Mouse (Mus musculus): ENCODE data around the gene Nudt13.
A peak's percentile ranks its signal among the peaks of the same experiment; 100 is the strongest.

Nudt13 gene

DNA sequence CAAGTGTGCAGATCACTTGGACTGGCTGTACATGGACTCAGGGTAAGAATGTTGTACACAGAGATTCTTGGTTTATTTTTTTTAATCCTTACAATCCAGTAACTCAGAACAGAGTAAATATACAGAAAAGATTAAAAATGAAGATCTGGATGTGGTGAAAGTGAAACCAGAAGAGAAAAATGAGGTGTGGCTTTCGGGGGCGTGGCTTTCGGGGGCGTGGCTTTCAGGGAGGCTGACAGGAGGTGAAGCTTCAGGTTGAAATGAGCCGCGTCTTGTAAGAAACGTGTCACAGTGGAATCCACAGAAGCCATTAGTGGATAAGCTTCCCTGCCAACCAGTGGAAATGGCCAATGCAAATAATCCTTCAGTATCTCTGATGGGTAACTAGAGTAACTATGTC is 46.4 kb downstream of the Nudt13 start:
- DNase-seq = no peak

- no peak for DNase-seq
These were observed 51.4 kb downstream of the Nudt13 start for GRCm38 (mm10) chr14:20345885-20346284.

DNA sequence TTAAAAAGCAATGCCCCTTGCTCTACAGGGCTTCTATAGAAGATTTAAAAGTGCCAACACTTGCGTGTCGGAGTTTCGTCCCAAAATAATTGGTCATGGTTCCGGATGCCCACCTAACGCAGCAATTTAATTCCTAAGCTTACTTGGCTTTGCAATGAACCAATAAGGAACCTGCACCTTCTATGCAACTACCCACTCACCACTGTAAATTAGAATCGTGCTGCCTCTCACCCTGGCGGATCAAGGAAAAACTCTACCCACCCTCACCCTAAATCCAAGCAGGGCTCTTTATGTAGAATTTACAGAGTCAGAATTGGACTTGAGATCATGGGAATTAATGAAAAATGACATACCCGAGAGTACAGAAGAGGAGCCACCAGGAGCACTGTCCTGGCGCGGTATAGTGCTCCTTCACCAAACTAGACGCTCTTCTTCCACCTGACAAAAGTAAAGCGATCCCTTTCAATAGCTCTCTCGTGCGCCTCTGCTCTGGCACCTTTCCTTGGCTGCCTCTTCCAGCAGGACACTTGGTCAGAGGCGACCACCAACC is 53.0 kb downstream of the Nudt13 start:
- DNase-seq = no peak

DNA sequence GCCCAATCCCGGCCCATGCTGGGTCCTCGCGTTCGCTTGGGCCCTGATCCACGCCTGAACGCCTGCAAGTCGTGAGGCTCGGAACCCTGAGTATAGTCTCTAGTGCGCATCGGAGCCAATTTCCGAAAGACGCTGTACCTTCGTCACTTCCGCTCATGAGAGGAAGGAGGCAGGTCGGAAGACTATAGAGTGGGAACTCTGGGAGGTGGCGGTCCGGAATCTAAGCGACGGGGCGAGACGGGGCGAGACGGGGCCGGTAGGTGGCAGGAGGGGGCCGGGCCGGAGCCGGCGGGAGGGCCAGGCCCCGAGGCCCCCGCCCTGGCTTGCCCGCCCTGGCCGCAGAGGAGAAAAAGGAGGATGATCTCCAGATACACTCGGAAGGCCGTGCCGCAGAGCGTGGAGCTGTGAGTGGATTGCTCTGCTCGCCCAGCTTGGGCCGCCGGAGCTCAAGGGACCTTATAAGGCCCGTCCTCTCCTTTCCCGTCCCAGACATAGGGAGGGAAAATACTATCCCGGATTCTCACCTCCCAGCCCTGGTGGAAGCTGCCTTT is 53.6 kb downstream of the Nudt13 start, which contains the start of the genes Ecd and Fam149b:
Gene Ecd, minus strand, starts transcription at position 131 of the 551 bp plus-strand sequence.
Gene Fam149b, plus strand, starts transcription at position 172 of the 551 bp plus-strand sequence.
- peak; percentile 96 for DNase-seq

GRCm38 (mm10) chr14:20363230-20363629 is 68.7 kb downstream of the Nudt13 start:
- no peak for DNase-seq
